Mouse (Mus musculus): Measurements from ENCODE around the gene Zfp369. TPM values are rescaled to one million over a fixed set of nuclear protein-coding genes. Genes with fewer than 3 reads are reported as not detected.

Gene Zfp369
- polyA plus RNA-seq (2015; fragmentation: Nextera tagmentation; extraction: Ambion mirVana) = 9.2 and 11.5 TPM in 2 replicates

DNA sequence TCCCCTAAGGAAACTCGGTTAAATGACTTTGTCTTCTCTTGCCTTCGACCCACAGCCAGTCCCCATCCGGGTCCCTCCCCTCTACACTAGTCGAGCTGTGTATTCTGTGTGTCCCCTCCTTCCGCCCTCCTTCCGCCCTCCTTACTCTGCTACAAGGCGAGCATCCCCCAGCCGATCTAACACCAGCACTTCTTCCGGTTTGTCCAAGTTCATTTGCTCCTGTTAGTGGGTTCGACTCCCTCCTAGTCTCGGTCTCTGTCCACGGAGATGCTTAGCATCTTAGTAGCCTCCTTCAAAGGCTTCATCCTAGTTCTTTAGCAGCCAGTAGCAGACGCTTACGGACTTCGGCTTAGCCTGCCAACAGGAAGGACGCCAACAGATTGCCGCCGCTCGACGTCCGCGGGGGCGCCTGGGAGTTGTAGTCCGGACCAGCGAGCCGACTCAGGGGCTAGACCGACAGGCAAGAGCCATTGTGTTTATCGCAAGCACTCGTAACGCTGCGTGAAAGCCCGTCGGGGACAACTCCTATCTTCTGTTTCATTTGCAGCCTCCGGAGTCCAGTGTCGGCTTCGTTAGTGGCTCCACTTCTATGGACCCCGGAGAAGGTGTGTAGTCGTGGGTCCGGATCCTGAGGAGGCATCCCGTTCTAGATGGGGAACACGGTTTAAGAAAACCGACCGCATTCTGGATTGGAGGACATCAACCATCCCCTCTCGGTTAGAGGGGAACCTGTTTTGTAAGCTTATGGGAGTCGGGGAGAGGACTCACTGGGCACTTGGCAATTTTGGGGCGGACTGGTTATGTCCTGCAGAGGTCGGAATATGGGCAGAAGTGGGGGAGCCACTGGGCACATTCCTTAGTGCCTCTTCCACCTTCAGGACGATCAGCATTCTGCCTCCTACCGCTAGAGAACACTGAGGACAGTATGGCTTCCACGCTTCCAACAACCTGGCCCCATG, at the start of gene Zfp369:
Zfp369 (plus strand) TSS at position 432 of the 959 bp plus-strand sequence.
- H3K4me3 ChIP-seq (ENCODE audit: low read length) = peak within 1 kb of the TSS; percentile 82
- peaks cover 28% of the 10 kb centered on the region; the same call in 1 of the 2 replicates for H3K36me3 ChIP-seq (ENCODE audit: insufficient read depth, low read length)
- under 1% methylated on average over 50 of the region's 50 CpGs for WGBS
- peak; percentile 99 for ATAC-seq (ENCODE audit: low FRiP score, low TSS enrichment)
- peak within 1 kb of the TSS; percentile 64 for H3K4me2 ChIP-seq (replicated peaks; ENCODE audit: low read depth, low read length)
- H3K27ac ChIP-seq (ENCODE audit: low read length) = peak within 1 kb of the TSS; percentile 95
- H3K27me3 ChIP-seq (ENCODE audit: insufficient read depth, low read length) = no peaks in the 10 kb centered on the region
- peaks cover 26% of the 10 kb centered on the region for H3K9me3 ChIP-seq (ENCODE audit: low read length)
- H3K4me1 ChIP-seq (ENCODE audit: insufficient read depth, low read length) = peaks cover 5% of the 10 kb centered on the region
- H3K9ac ChIP-seq (replicated peaks; ENCODE audit: low read length) = peak within 1 kb of the TSS; percentile 83

- WGBS = 74% methylated on average over 9 of the region's 9 CpGs
- H3K27me3 ChIP-seq (ENCODE audit: insufficient read depth, low read length) = no peaks in the 10 kb centered on the region
- no peaks in the 10 kb centered on the region for H3K36me3 ChIP-seq (ENCODE audit: insufficient read depth, low read length)
- H3K4me2 ChIP-seq (replicated peaks; ENCODE audit: low read depth, low read length) = no peak overlapping the region
- H3K9me3 ChIP-seq (ENCODE audit: low read length) = 0 out of 2 replicates have a peak, but pooled peaks cover 9% of the 10 kb centered on the region
- peaks cover 7% of the 10 kb centered on the region for H3K4me1 ChIP-seq (ENCODE audit: insufficient read depth, low read length)
- no peak for ATAC-seq (ENCODE audit: low FRiP score, low TSS enrichment)
- H3K9ac ChIP-seq (replicated peaks; ENCODE audit: low read length) = no peak overlapping the region
- H3K27ac ChIP-seq (ENCODE audit: low read length) = no peak overlapping the region
- H3K4me3 ChIP-seq (ENCODE audit: low read length) = no peak overlapping the region
Observed at GRCm38 (mm10) chr13:65237211-65237610, 41.4 kb upstream of the Zfp369 start.

- Histone ChIP-seq H3K27me3 (ENCODE audit: insufficient read depth, low read length) (no peaks in the 10 kb centered on the region), H3K4me3 (ENCODE audit: low read length) (peak overlapping the region; percentile 79), H3K27ac (ENCODE audit: low read length) (peak overlapping the region; percentile 96), H3K36me3 (ENCODE audit: insufficient read depth, low read length) (peaks cover 13% of the 10 kb centered on the region), H3K4me1 (ENCODE audit: insufficient read depth, low read length) (peaks cover 11% of the 10 kb centered on the region), H3K9ac (replicated peaks; ENCODE audit: low read length) (peak overlapping the region; percentile 80), H3K9me3 (ENCODE audit: low read length) (peaks cover 14% of the 10 kb centered on the region), H3K4me2 (replicated peaks; ENCODE audit: low read depth, low read length) (peak overlapping the region; percentile 96)
- under 1% methylated on average over 28 of the region's 28 CpGs for WGBS
- peak; percentile 96 for ATAC-seq (ENCODE audit: low FRiP score, low TSS enrichment)
Observed at GRCm38 (mm10) chr13:65240509-65241098, 38.0 kb upstream of the Zfp369 start.

GRCm38 (mm10) chr13:65241099-65241626, 37.5 kb upstream of the Zfp369 start:
- WGBS = under 1% methylated on average over 45 of the region's 45 CpGs
- H3K36me3 ChIP-seq (ENCODE audit: insufficient read depth, low read length) = peaks cover 18% of the 10 kb centered on the region
- H3K4me1 ChIP-seq (ENCODE audit: insufficient read depth, low read length) = peaks cover 11% of the 10 kb centered on the region
- H3K4me2 ChIP-seq (replicated peaks; ENCODE audit: low read depth, low read length) = peak overlapping the region; percentile 96
- peaks cover 20% of the 10 kb centered on the region for H3K9me3 ChIP-seq (ENCODE audit: low read length)
- peak overlapping the region; percentile 96 for H3K27ac ChIP-seq (ENCODE audit: low read length)
- ATAC-seq (ENCODE audit: low FRiP score, low TSS enrichment) = peak; percentile 91
- H3K27me3 ChIP-seq (ENCODE audit: insufficient read depth, low read length) = no peaks in the 10 kb centered on the region
- H3K9ac ChIP-seq (replicated peaks; ENCODE audit: low read length) = peak overlapping the region; percentile 80
- peak overlapping the region; percentile 79 for H3K4me3 ChIP-seq (ENCODE audit: low read length)

GRCm38 (mm10) chr13:65241627-65242318, 36.8 kb upstream of the Zfp369 start:
- Histone ChIP-seq H3K27ac (ENCODE audit: low read length) (peak overlapping the region; percentile 96), H3K9me3 (ENCODE audit: low read length) (peaks cover 22% of the 10 kb centered on the region), H3K9ac (replicated peaks; ENCODE audit: low read length) (peak overlapping the region; percentile 80), H3K4me3 (ENCODE audit: low read length) (peak overlapping the region; percentile 79), H3K27me3 (ENCODE audit: insufficient read depth, low read length) (no peaks in the 10 kb centered on the region), H3K36me3 (ENCODE audit: insufficient read depth, low read length) (peaks cover 18% of the 10 kb centered on the region), H3K4me1 (ENCODE audit: insufficient read depth, low read length) (peaks cover 11% of the 10 kb centered on the region), H3K4me2 (replicated peaks; ENCODE audit: low read depth, low read length) (peak overlapping the region; percentile 96)
- peak; percentile 5; the same call in 1 of the 2 replicates for ATAC-seq (ENCODE audit: low FRiP score, low TSS enrichment)
- 2% methylated on average over 50 of the region's 51 CpGs for WGBS

GRCm38 (mm10) chr13:65242319-65242787, 36.3 kb upstream of the Zfp369 start:
- peaks cover 20% of the 10 kb centered on the region for H3K9me3 ChIP-seq (ENCODE audit: low read length)
- H3K27me3 ChIP-seq (ENCODE audit: insufficient read depth, low read length) = no peaks in the 10 kb centered on the region
- no peak for ATAC-seq (ENCODE audit: low FRiP score, low TSS enrichment)
- peak overlapping the region; percentile 79 for H3K4me3 ChIP-seq (ENCODE audit: low read length)
- no peak overlapping the region; the same call in 1 of the 2 replicates for H3K9ac ChIP-seq (replicated peaks; ENCODE audit: low read length)
- peak overlapping the region; percentile 96 for H3K4me2 ChIP-seq (replicated peaks; ENCODE audit: low read depth, low read length)
- WGBS = 30% methylated on average over 27 of the region's 27 CpGs
- no peak overlapping the region for H3K27ac ChIP-seq (ENCODE audit: low read length)
- H3K36me3 ChIP-seq (ENCODE audit: insufficient read depth, low read length) = peaks cover 20% of the 10 kb centered on the region
- H3K4me1 ChIP-seq (ENCODE audit: insufficient read depth, low read length) = peaks cover 11% of the 10 kb centered on the region

- Histone ChIP-seq H3K4me3 (ENCODE audit: low read length) (no peak overlapping the region), H3K9me3 (ENCODE audit: low read length) (peaks cover 24% of the 10 kb centered on the region), H3K27ac (ENCODE audit: low read length) (no peak overlapping the region), H3K4me1 (ENCODE audit: insufficient read depth, low read length) (peaks cover 11% of the 10 kb centered on the region), H3K36me3 (ENCODE audit: insufficient read depth, low read length) (peaks cover 23% of the 10 kb centered on the region), H3K4me2 (replicated peaks; ENCODE audit: low read depth, low read length) (no peak overlapping the region), H3K27me3 (ENCODE audit: insufficient read depth, low read length) (no peaks in the 10 kb centered on the region), H3K9ac (replicated peaks; ENCODE audit: low read length) (no peak overlapping the region)
- WGBS = 88% methylated on average over 4 of the region's 4 CpGs
- no peak for ATAC-seq (ENCODE audit: low FRiP score, low TSS enrichment)
Observed at GRCm38 (mm10) chr13:65243273-65243672, 35.3 kb upstream of the Zfp369 start.

DNA sequence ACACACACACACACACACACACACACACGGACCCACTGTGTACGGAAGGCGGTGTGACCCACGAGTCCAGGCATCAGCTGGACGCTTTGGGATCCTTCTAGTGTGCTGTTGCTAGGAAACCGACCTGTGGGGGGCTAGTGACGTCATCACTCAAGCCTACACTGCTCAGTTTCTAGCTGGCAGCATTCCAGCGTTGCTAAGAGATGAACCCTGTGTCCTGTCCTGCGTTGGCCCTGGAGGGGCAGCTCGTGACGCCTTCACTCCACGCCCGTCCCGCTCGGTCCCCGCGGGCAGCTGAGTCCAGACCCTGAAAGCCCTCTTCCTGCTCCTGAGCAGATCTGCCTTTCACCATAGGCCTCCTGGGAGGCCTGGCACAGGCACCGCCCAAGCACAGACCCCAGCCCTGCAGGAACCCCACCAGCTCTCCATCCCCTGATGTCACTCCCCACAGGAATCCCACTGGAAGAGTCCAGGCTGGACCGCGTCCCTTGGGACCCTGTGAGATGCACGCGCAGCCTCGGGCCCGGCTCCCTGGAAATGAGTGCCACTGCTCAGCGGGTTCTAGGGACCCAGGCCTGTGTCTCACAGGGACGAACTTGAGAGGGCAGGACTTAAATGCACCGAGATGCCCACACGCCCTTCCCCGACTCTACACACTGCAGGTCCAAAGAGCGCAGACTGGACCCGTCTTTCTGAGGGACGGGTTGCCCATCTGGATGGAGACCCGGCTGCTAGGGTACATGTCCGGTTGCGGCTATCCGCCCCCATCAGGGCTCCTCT, 20.2 kb upstream of the Zfp369 start:
- H3K27ac ChIP-seq (ENCODE audit: low read length) = no peak overlapping the region
- 33% methylated on average over 36 of the region's 36 CpGs for WGBS
- peaks cover 32% of the 10 kb centered on the region for H3K36me3 ChIP-seq (ENCODE audit: insufficient read depth, low read length)
- ATAC-seq (ENCODE audit: low FRiP score, low TSS enrichment) = peak; percentile 66
- H3K9me3 ChIP-seq (ENCODE audit: low read length) = peaks cover 72% of the 10 kb centered on the region
- H3K9ac ChIP-seq (replicated peaks; ENCODE audit: low read length) = no peak overlapping the region
- H3K4me2 ChIP-seq (replicated peaks; ENCODE audit: low read depth, low read length) = peak overlapping the region; percentile 44
- H3K4me1 ChIP-seq (ENCODE audit: insufficient read depth, low read length) = no peaks in the 10 kb centered on the region
- H3K27me3 ChIP-seq (ENCODE audit: insufficient read depth, low read length) = no peaks in the 10 kb centered on the region
- peak overlapping the region; percentile 22 for H3K4me3 ChIP-seq (ENCODE audit: low read length)
